Mouse (Mus musculus) T-helper 17 cell (primary cell): ENCODE measurements around the gene Cap2.

Experiments
- in situ Hi-C, 2 experiments: fragments of 300-600 bp; cut with MboI, MseI; formaldehyde crosslinking; loops; 1 replicate in 1 of 2; 2 replicates in 1 of 2; pipeline ENCODE4 v1.15.1; 2025; ENCODE audit warnings: high pct_unique_total_duplicates in 2 of 2

The Cap2 gene

GRCm38 (mm10) chr13:46682921-46683320 is 181.3 kb downstream of the Cap2 start:
- in situ Hi-C loops: no loop called here

GRCm38 (mm10) chr13:46683370-46683769 is 181.7 kb downstream of the Cap2 start:
- in situ Hi-C loops: no loop called here

- in situ Hi-C loops: no loop called here
These were observed 189.1 kb downstream of the Cap2 start for GRCm38 (mm10) chr13:46690559-46691241.

- in situ Hi-C loops: no loop called here
These were observed 193.8 kb downstream of the Cap2 start for GRCm38 (mm10) chr13:46695296-46695908.

- in situ Hi-C loops: no loop called here
These were observed 194.3 kb downstream of the Cap2 start for GRCm38 (mm10) chr13:46695932-46696331.

- in situ Hi-C loops: no loop called here
These were observed 195.1 kb downstream of the Cap2 start for GRCm38 (mm10) chr13:46696788-46697187.

GRCm38 (mm10) chr13:46699372-46699771 is 197.7 kb downstream of the Cap2 start:
- in situ Hi-C loops: no loop called here
